Mouse (Mus musculus) lung, adult 2 months (tissue): ENCODE results near the gene Iqschfp. TPM values are rescaled to one million over a fixed set of nuclear protein-coding genes. Genes with fewer than 3 reads are reported as not detected.

Source experiments
- DNase-seq: peaks from one replicate; pipeline ENCODE4 v3.0.0; 2022
- H3K4me1 ChIP-seq: fragments of 200-500 bp; 2 replicates; pipeline ENCODE4 v1.6.1; 2011; ENCODE audit warnings: low read length; ENCODE audit not compliant: control insufficient read depth, insufficient read depth
- H3K4me3 ChIP-seq: fragments of 200-500 bp; replicated peaks from 2 replicates; pipeline ENCODE3; 2011; ENCODE audit warnings: low read depth, mild to moderate bottlenecking, control low read depth, low read length; ENCODE audit errors: extremely low read depth
- CTCF ChIP-seq: fragments of 200-500 bp; IDR thresholded peaks from 2 replicates; pipeline ENCODE4 v1.5.1; 2011; ENCODE audit warnings: mild to moderate bottlenecking, low read length, control low read depth; ENCODE audit not compliant: insufficient read depth
- POLR2A ChIP-seq: fragments of 200-500 bp; IDR thresholded peaks from 2 replicates; pipeline ENCODE4 v1.6.1; 2011; ENCODE audit warnings: low read depth, mild to moderate bottlenecking, control low read depth, low read length, borderline replicate concordance; ENCODE audit errors: extremely low read depth
- WGBS: fragments of 180-500 bp; shearing (Covaris S2); methylation state at CpG from one replicate; pipeline ENCODE4 v1.1.7; 2018; 5-methylcytosine and 5-hydroxymethylcytosine counted together
- polyA plus RNA-seq: library from polyadenylated mRNA; depleted of rRNA; stranded (reverse); fragments of >200 nt; gene quantifications from 2 replicates; pipeline ENCODE4 v1.2.3, GENCODE M21; 2012; rRNA removed

The Iqschfp gene
- polyA plus RNA-seq, result not detected in 2 replicates

DNA sequence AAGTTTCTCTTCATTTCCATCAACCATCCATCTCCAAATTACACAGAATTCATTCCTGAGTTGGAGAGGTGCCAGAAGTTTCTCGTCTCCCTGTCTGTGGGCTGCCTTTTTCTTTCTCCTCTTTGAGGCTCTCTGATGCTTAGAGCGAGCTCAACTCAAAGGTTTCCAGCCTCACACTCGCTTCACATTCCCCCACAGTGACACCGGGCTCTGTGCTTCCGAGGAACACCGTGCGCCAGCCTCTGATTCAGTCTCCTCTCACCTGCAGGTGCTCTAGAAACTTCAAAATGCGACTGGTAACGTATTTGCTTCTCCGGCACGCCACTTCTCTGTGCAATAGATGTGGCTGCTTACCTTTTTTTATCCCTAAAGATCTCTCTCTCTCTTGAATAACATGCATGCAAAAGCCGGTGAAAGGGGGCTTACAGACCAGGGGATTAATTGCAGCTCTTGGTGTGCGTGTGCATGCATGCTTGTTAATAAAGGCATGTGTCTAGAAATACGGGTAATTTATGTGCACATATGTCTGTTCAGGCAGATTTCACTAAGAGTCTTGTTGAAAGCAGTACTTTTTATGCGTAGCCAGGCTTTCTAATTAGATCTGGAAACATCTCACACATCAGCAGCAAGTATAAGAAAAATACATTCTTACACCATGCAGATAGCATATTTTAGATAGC lies at the start of gene Iqschfp, which contains the start of gene Iqcj:
Gene Iqschfp, plus strand, starts transcription at position 207 of the 680 bp plus-strand sequence.
Gene Iqcj, plus strand, starts transcription at position 195 of the 680 bp plus-strand sequence.
- Histone ChIP-seq H3K4me1 (no peaks in the 10 kb centered on the region), H3K4me3 (no peak within 1 kb of the TSS)
- 55% methylated on average over 15 of the region's 15 CpGs for WGBS
- DNase-seq, result no peak
- TF ChIP-seq CTCF (no peak), POLR2A (no peak)

DNA sequence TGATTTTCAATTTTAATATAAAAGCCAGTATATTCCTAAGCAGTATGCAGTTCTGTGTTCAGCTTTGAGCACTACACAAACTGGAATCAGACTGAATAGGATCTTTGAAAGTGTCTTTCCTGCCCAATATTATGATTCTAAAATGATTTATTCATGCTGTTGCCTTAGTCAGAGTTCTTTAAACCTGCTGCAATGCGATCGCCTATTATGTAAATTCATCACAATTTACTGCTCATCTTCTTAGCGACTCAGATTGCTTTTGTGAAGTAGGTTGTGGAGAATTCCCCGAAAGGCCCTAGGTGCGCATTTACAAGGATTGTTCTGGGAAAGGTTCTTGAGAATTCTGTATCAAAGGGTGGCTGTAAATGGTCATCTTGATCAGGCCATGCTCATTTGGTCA lies 39.6 kb upstream of the Iqschfp start:
- TF ChIP-seq POLR2A (no peak), CTCF (no peak)

GRCm38 (mm10) chr3:67861524-67861923 lies 30.5 kb upstream of the Iqschfp start:
- WGBS, result 84% methylated on average over 3 of the region's 3 CpGs
- DNase-seq, result no peak
- TF ChIP-seq POLR2A, result no peak
- TF ChIP-seq CTCF, result no peak
- no peaks in the 10 kb centered on the region for H3K4me1 ChIP-seq
- no peak overlapping the region for H3K4me3 ChIP-seq

More for the DNA sequence above, 39.6 kb upstream of the Iqschfp start:
- no peak for DNase-seq
- no peak overlapping the region for H3K4me3 ChIP-seq
- H3K4me1 ChIP-seq, result no peaks in the 10 kb centered on the region
- 85% methylated on average over 5 of the region's 5 CpGs for WGBS

GRCm38 (mm10) chr3:67867420-67868065 lies 24.5 kb upstream of the Iqschfp start:
- WGBS, result 58% methylated on average over 13 of the region's 13 CpGs
- no peaks in the 10 kb centered on the region for H3K4me1 ChIP-seq
- TF ChIP-seq POLR2A (no peak), CTCF (no peak)
- DNase-seq, result no peak
- no peak overlapping the region for H3K4me3 ChIP-seq

DNA sequence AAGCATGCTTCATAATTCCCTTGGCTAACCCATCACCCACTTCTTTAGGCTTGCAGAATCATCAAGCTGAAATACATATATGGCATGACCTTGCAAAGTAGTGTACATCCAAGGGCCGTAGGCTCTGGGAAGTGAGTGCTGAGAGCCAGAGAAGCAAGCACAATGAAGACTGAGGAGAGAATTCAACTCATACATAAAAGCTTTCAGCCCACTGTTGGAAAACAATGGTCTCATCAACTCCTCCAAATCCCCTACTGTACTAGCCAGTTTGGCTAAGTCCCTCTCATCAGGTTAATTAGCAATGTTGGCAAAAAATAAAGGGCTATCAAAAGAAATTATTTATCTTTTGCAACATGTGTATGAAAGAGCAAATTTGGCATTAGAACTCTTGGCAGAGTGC lies 22.6 kb upstream of the Iqschfp start:
- Histone ChIP-seq H3K4me3 (no peak overlapping the region), H3K4me1 (no peaks in the 10 kb centered on the region)
- WGBS, result 76% methylated on average over 1 of the region's 1 CpGs
- TF ChIP-seq CTCF, result no peak
- TF ChIP-seq POLR2A, result no peak
- no peak for DNase-seq

DNA sequence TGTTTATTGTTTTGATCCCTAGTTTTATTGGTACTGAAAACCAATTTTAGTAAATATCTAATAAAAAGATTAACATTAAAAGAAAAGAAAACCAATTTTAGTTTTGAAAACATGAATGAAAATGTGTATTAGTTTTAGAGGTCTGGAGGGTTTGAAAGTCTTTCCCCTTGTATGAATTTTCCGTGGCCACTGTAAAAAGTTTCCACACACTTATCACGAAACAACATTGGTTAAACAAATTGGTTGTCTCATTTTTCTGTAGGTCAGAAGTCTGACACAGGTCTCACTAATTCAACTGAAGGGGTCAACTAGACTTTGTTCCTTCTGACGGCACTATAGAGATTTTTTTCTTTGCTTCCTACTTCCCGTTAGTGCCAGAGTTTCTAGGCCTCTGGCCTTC lies 14.8 kb upstream of the Iqschfp start:
- Histone ChIP-seq H3K4me1 (no peaks in the 10 kb centered on the region), H3K4me3 (no peak overlapping the region)
- no peak for DNase-seq
- 54% methylated on average over 4 of the region's 4 CpGs for WGBS
- no peak for TF ChIP-seq POLR2A
- TF ChIP-seq CTCF, result no peak

- no peak overlapping the region for H3K4me3 ChIP-seq
- TF ChIP-seq CTCF (no peak), POLR2A (no peak)
- 78% methylated on average over 3 of the region's 3 CpGs for WGBS
- DNase-seq, result no peak
- no peaks in the 10 kb centered on the region for H3K4me1 ChIP-seq
Measured at GRCm38 (mm10) chr3:67884335-67884734, 7.7 kb upstream of the Iqschfp start.

DNA sequence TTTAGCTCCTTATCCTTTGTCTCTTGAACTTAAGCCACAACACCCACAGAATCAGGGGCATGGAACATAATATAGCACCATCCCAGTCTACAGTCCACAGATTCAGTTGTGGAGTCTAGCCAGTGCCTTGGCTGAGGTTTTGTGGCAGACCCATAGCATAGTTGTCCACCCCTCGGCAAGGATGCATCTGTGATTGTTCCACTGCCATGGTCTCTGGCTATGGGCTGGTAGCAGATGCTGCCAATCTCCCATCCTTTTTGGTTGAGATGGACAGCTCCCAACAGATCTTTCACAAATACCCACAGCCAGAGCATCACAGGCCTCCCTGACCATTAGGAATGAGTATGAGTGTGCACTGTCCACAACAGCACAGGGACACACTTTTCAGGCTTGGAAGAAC lies 5.9 kb upstream of the Iqschfp start:
- 61% methylated on average over 1 of the region's 1 CpGs for WGBS
- no peak for TF ChIP-seq CTCF
- no peak for DNase-seq
- H3K4me1 ChIP-seq, result no peaks in the 10 kb centered on the region
- no peak overlapping the region for H3K4me3 ChIP-seq

DNA sequence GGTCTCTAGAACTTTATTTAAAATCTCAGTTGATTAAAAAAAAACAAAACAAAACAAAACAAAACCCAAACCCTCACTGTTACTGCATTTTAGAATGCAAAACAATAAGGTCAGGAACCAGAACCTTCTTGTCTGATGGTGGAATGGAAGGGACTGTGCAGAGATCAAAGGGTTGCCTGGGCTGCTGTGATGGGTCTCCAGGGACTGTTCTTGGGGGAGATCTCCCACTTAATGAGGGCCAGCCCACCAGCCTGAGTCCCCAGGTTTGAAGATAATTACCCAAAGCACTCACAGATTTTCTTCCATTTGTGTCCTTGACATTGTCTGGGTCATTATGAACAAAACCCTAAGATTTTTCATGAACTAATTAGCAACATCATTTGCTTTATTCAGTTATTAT lies 4.8 kb upstream of the Iqschfp start:
- DNase-seq, result no peak
- TF ChIP-seq CTCF (no peak), POLR2A (no peak)
- Histone ChIP-seq H3K4me1 (no peaks in the 10 kb centered on the region), H3K4me3 (no peak overlapping the region)

- no peak for DNase-seq
- no peak for TF ChIP-seq POLR2A
- TF ChIP-seq CTCF, result no peak
- no peak overlapping the region for H3K4me3 ChIP-seq
- 83% methylated on average over 10 of the region's 10 CpGs for WGBS
- no peaks in the 10 kb centered on the region for H3K4me1 ChIP-seq
Measured at GRCm38 (mm10) chr3:67892768-67893167, 736 bp downstream of the Iqschfp start.
